Mouse (Mus musculus) MEL (cell line): Measurements from ENCODE around the gene Gm29797. TPM values are rescaled to one million over a fixed set of nuclear protein-coding genes. Genes with fewer than 3 reads are reported as not detected.

ENCODE experiments used
- DNase-seq: peaks from one replicate; pipeline ENCODE4 v3.0.0; 2011; ENCODE audit warnings: low read depth, low spot score
- H3K27ac ChIP-seq: 2 replicates; pipeline ENCODE4 v1.5.1; 2012; ENCODE audit warnings: low read depth, mild to moderate bottlenecking, control low read depth, low read length, moderate library complexity; ENCODE audit not compliant: control insufficient read depth
- H3K27me3 ChIP-seq, 2 experiments: fragments of 150-350 bp in 1 of 2; sonication (generic) in 1 of 2; 2 replicates each; pipeline ENCODE4 v1.6.1; 2012; ENCODE audit warnings: low read length in 2 of 2, mild to moderate bottlenecking in 2 of 2, improper control_type of control experiment in 1 of 2, moderate library complexity in 1 of 2; ENCODE audit not compliant: insufficient read depth in 2 of 2, control insufficient read depth in 1 of 2
- H3K36me3 ChIP-seq, 2 experiments: 2 replicates each; pipeline ENCODE4 v1.6.1; 2012 to 2014; ENCODE audit warnings: low read length in 2 of 2, improper control_type of control experiment in 1 of 2, inconsistent platforms in 1 of 2, mild to moderate bottlenecking in 1 of 2; ENCODE audit not compliant: insufficient read depth in 2 of 2, control insufficient read depth in 1 of 2
- H3K4me1 ChIP-seq, 2 experiments: fragments of 150-350 bp in 1 of 2; sonication (generic) in 1 of 2; 2 replicates each; pipeline ENCODE4 v1.6.1; 2012; ENCODE audit warnings: low read length in 2 of 2, improper control_type of control experiment in 1 of 2, mild to moderate bottlenecking in 1 of 2; ENCODE audit not compliant: insufficient read depth in 2 of 2, control insufficient read depth in 1 of 2
- H3K4me3 ChIP-seq, 2 experiments: fragments of 150-350 bp in 1 of 2; sonication (generic) in 1 of 2; 2 replicates each; pipeline ENCODE4 v1.5.1; 2012; ENCODE audit warnings: low read depth in 2 of 2, low read length in 2 of 2, mild to moderate bottlenecking in 2 of 2, moderate library complexity in 2 of 2, control low read depth in 1 of 2, improper control_type of control experiment in 1 of 2; ENCODE audit not compliant: control insufficient read depth in 1 of 2, insufficient read depth in 1 of 2
- H3K79me2 ChIP-seq: 2 replicates; pipeline ENCODE4 v1.6.1; 2012; ENCODE audit warnings: mild to moderate bottlenecking, low read length, moderate library complexity; ENCODE audit not compliant: control insufficient read depth, poor library complexity, insufficient read depth
- H3K9ac ChIP-seq: 2 replicates; pipeline ENCODE4 v1.6.1; 2012; ENCODE audit warnings: low read depth, mild to moderate bottlenecking, control low read depth, low read length, moderate library complexity; ENCODE audit not compliant: control insufficient read depth, poor library complexity, severe bottlenecking
- H3K9me3 ChIP-seq: fragments of 150-350 bp; sonication (generic); replicated peaks from 2 replicates; pipeline ENCODE4 v1.6.1; 2012; ENCODE audit warnings: mild to moderate bottlenecking, low read length, improper control_type of control experiment, moderate library complexity; ENCODE audit not compliant: insufficient read depth
- BHLHE40 ChIP-seq: IDR thresholded peaks from 2 replicates; pipeline ENCODE4 v1.6.1; 2012; ENCODE audit warnings: low read depth, mild to moderate bottlenecking, inconsistent platforms, low read length, improper control_type of control experiment, borderline replicate concordance
- CHD1 ChIP-seq: IDR thresholded peaks from 2 replicates; pipeline ENCODE4 v1.6.1; 2012; ENCODE audit warnings: low read depth, mild to moderate bottlenecking, inconsistent platforms, low read length, improper control_type of control experiment
- CTCF ChIP-seq, 3 experiments: IDR thresholded peaks in 2 of 3; conservative IDR thresholded peaks in 1 of 3; 2 replicates each; pipeline ENCODE4 v1.5.1; 2011 to 2012; ENCODE audit warnings: low read length in 3 of 3, low read depth in 2 of 3, mild to moderate bottlenecking in 2 of 3, improper control_type of control experiment in 1 of 3, inconsistent platforms in 1 of 3, mixed read lengths in 1 of 3, moderate library complexity in 1 of 3; ENCODE audit not compliant: control insufficient read depth in 1 of 3, insufficient read depth in 1 of 3, poor library complexity in 1 of 3, severe bottlenecking in 1 of 3
- ELF1 ChIP-seq: IDR thresholded peaks from 2 replicates; pipeline ENCODE4 v1.6.1; 2014; ENCODE audit warnings: low read depth, mild to moderate bottlenecking, inconsistent platforms, low read length, improper control_type of control experiment, moderate library complexity
- EP300 ChIP-seq, 2 experiments: IDR thresholded peaks; 2 replicates each; pipeline ENCODE4 v1.6.1; 2011; ENCODE audit warnings: improper control_type of control experiment in 2 of 2, low read length in 2 of 2, low read depth in 1 of 2, mild to moderate bottlenecking in 1 of 2
- ETS1 ChIP-seq: IDR thresholded peaks from 2 replicates; pipeline ENCODE4 v1.6.1; 2012; ENCODE audit warnings: low read depth, mild to moderate bottlenecking, inconsistent platforms, low read length, improper control_type of control experiment, moderate library complexity
- GATA1 ChIP-seq: IDR thresholded peaks from 2 replicates; pipeline ENCODE4 v1.6.1; 2011; ENCODE audit warnings: low read depth, low read length, improper control_type of control experiment
- HCFC1 ChIP-seq: IDR thresholded peaks from 2 replicates; pipeline ENCODE4 v1.6.1; 2012; ENCODE audit warnings: low read depth, mild to moderate bottlenecking, inconsistent platforms, low read length, improper control_type of control experiment, moderate library complexity
- JUND ChIP-seq: IDR thresholded peaks from 2 replicates; pipeline ENCODE4 v1.6.1; 2011; ENCODE audit warnings: low read depth, mild to moderate bottlenecking, improper control_type of control experiment, low read length
- KAT2A ChIP-seq: conservative IDR thresholded peaks from 2 replicates; pipeline ENCODE4 v1.6.1; 2012; ENCODE audit warnings: low read depth, low read length, improper control_type of control experiment, inconsistent platforms
- MAFK ChIP-seq: IDR thresholded peaks from 2 replicates; pipeline ENCODE4 v1.6.1; 2011; ENCODE audit warnings: low read depth, mild to moderate bottlenecking, low read length, improper control_type of control experiment, borderline replicate concordance
- MAX ChIP-seq: IDR thresholded peaks from 2 replicates; pipeline ENCODE4 v1.6.1; 2011; ENCODE audit warnings: low read length, improper control_type of control experiment
- MEF2A ChIP-seq: IDR thresholded peaks from 2 replicates; pipeline ENCODE4 v1.6.1; 2014; ENCODE audit warnings: low read depth, mild to moderate bottlenecking, inconsistent platforms, low read length, improper control_type of control experiment; ENCODE audit not compliant: poor library complexity, insufficient replicate concordance, severe bottlenecking; ENCODE audit errors: extremely low read depth
- MXI1 ChIP-seq: IDR thresholded peaks from 2 replicates; pipeline ENCODE4 v1.6.1; 2011; ENCODE audit warnings: mild to moderate bottlenecking, low read depth, low read length, improper control_type of control experiment
- MYB ChIP-seq: IDR thresholded peaks from 2 replicates; pipeline ENCODE4 v1.6.1; 2011; ENCODE audit warnings: mild to moderate bottlenecking, low read depth, low read length, improper control_type of control experiment
- MYC ChIP-seq: IDR thresholded peaks from 2 replicates; pipeline ENCODE4 v1.6.1; 2011; ENCODE audit warnings: low read depth, mild to moderate bottlenecking, low read length, improper control_type of control experiment, moderate library complexity
- NELFE ChIP-seq: IDR thresholded peaks from 2 replicates; pipeline ENCODE4 v1.6.1; 2011; ENCODE audit warnings: low read depth, low read length, improper control_type of control experiment
- NRF1 ChIP-seq: IDR thresholded peaks from 2 replicates; pipeline ENCODE4 v1.6.1; 2014; ENCODE audit warnings: low read depth, mild to moderate bottlenecking, inconsistent platforms, low read length, improper control_type of control experiment, moderate library complexity; ENCODE audit not compliant: poor library complexity, insufficient read depth, severe bottlenecking
- POLR2A ChIP-seq, 2 experiments: IDR thresholded peaks; 2 replicates each; pipeline ENCODE4 v1.6.1; 2011 to 2012; ENCODE audit warnings: low read length in 2 of 2, mild to moderate bottlenecking in 2 of 2, control low read depth in 1 of 2, improper control_type of control experiment in 1 of 2, low read depth in 1 of 2, moderate library complexity in 1 of 2; ENCODE audit not compliant: control insufficient read depth in 1 of 2, insufficient read depth in 1 of 2, poor library complexity in 1 of 2
- SIN3A ChIP-seq: IDR thresholded peaks from 2 replicates; pipeline ENCODE4 v1.6.1; 2012; ENCODE audit warnings: low read length, improper control_type of control experiment, inconsistent platforms
- SMC3 ChIP-seq: IDR thresholded peaks from 2 replicates; pipeline ENCODE4 v1.6.1; 2011; ENCODE audit warnings: low read depth, low read length, improper control_type of control experiment
- TBP ChIP-seq: IDR thresholded peaks from 2 replicates; pipeline ENCODE4 v1.8.0; 2011; ENCODE audit warnings: low read depth, low read length, improper control_type of control experiment
- TCF12 ChIP-seq: IDR thresholded peaks from 2 replicates; pipeline ENCODE4 v1.6.1; 2014; ENCODE audit warnings: low read depth, mild to moderate bottlenecking, inconsistent platforms, low read length, improper control_type of control experiment, moderate library complexity
- USF1 ChIP-seq: IDR thresholded peaks from 2 replicates; pipeline ENCODE4 v1.6.1; 2014; ENCODE audit warnings: low read depth, mild to moderate bottlenecking, inconsistent platforms, low read length, improper control_type of control experiment, moderate library complexity
- USF2 ChIP-seq, 2 experiments: IDR thresholded peaks; 2 replicates each; pipeline ENCODE4 v1.6.1; 2011 to 2012; ENCODE audit warnings: improper control_type of control experiment in 2 of 2, low read length in 2 of 2, borderline replicate concordance in 1 of 2, inconsistent platforms in 1 of 2, low read depth in 1 of 2, mild to moderate bottlenecking in 1 of 2; ENCODE audit not compliant: insufficient read depth in 1 of 2
- ZC3H11A ChIP-seq: IDR thresholded peaks from 2 replicates; pipeline ENCODE4 v1.6.1; 2012; ENCODE audit warnings: low read depth, mild to moderate bottlenecking, inconsistent platforms, low read length, improper control_type of control experiment
- ZKSCAN1 ChIP-seq: IDR thresholded peaks from 2 replicates; pipeline ENCODE4 v1.6.1; 2012; ENCODE audit warnings: low read depth, mild to moderate bottlenecking, inconsistent platforms, low read length, improper control_type of control experiment, moderate library complexity
- ZMIZ1 ChIP-seq: IDR thresholded peaks from 2 replicates; pipeline ENCODE4 v1.6.1; 2012; ENCODE audit warnings: low read depth, mild to moderate bottlenecking, inconsistent platforms, low read length, improper control_type of control experiment, moderate library complexity
- ZNF384 ChIP-seq: IDR thresholded peaks from 2 replicates; pipeline ENCODE4 v1.6.1; 2012; ENCODE audit warnings: low read depth, mild to moderate bottlenecking, inconsistent platforms, low read length, improper control_type of control experiment
- polyA plus RNA-seq, 2 experiments: library from polyadenylated mRNA; stranded (reverse) in 1 of 2; unstranded in 1 of 2; fragments of >175 nt in 1 of 2; fragments of >200 nt in 1 of 2; gene quantifications; 2 replicates each; pipeline versions ENCODE4 v1.2.1 to v1.2.4; 2012; ENCODE audit warnings: low replicate concordance in 2 of 2, low read depth in 1 of 2; ENCODE audit not compliant: insufficient read length in 2 of 2, insufficient read depth in 1 of 2, missing spikeins in 1 of 2
- total RNA-seq: library from RNA; depleted of rRNA; stranded (reverse); fragments of 300-350 nt; gene quantifications from 2 replicates; pipeline ENCODE4 v1.2.3, GENCODE M21; 2012

Gene Gm29797
- total and polyA plus RNA-seq, 3 experiments = not detected

DNA sequence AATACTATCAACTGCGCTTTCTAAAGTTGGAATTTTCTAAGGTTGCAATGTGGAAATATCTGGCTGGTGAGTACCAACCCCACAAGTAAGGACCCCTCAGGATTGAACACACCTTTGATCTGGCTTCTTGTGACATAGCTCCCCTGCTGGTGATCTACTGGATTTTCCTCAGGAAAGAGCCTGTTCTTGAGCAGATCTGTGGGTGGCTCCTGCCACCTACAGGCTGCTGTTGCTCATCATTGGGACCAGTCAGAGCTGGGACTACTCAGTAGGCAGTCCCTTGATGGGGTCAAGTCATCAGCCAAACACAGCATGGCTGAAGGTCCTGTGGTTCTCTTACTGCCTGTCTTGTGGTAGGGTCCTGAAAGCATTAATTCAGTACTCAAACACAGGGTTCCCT lies 21.9 kb downstream of the Gm29797 start (continued):
- TF ChIP-seq ZC3H11A = peak; percentile 62
- TF ChIP-seq KAT2A = no peak
- TF ChIP-seq MEF2A = no peak
- TF ChIP-seq, all 39 proteins: peak for 10

DNA sequence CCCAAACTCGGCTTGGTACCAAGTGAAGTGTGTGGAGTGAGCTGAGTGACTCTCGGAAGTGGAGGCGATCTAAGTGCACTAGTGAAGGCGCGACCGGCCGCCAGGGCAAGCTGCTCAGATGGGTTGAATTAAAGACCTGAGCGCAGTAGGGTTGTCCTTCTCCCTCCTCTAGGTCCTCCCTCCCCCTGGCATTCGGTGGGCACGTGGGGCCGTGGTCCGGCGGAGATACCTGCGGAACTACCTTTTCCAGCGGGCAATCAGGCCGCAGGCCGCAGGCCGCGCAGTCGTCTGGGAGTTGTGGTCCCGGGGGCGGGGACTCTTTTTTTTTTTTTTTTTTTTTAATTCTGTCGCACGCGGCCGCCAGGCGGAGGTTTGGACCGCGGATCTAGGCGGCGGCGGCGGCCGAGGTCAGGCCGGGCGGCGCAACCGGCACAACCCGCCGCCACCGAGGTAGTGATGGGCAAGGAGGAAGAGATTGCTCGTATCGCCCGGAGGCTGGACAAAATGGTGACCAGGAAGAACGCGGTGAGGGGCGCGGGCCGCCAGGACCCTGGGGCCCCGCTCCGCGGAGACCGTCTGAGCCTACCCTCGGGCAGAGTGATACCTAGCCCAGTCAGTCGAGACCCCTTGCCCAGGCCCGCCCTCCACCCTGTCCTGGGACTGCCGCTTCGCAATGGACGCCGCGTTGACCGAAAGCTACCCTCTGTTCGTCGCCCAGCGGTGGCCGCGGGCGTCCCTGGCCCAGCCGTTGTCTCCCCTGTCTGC lies 23.3 kb downstream of the Gm29797 start, which contains the start of gene Tcea2:
TSS of gene Tcea2 (plus strand) at position 360 of the 765 bp plus-strand sequence.
- Histone ChIP-seq H3K27me3 (no peaks in the 10 kb centered on the region), H3K9me3 (no peaks in the 10 kb centered on the region), H3K36me3 (peaks cover 0 to 19% of the 10 kb centered on the region in 2 experiments; a peak in 2 of 4 replicates), H3K9ac (peak within 1 kb of the TSS; percentile 85), H3K27ac (peak within 1 kb of the TSS; percentile 55), H3K4me3 (peak within 1 kb of the TSS; percentile 60 to 72)
- DNase-seq = peak; percentile 83
- TF ChIP-seq USF2 (IDR thresholded peaks at IDR 0.05; ENCODE audit: borderline replicate concordance in 1 of 2, insufficient read depth in 1 of 2, low read depth in 1 of 2, low read length in 2 of 2) = no peak
- no peak for TF ChIP-seq CHD1
- TF ChIP-seq TBP = no peak; the same call in 1 of the 2 replicates
- no peak for TF ChIP-seq MEF2A
- peak; percentile 28; the same call in 1 of the 2 replicates for TF ChIP-seq SMC3
- peak; percentile 51; the same call in 1 of the 2 replicates for TF ChIP-seq ELF1
- no peak for TF ChIP-seq MYB
- peak; percentile 87 for TF ChIP-seq MAX
- TF ChIP-seq HCFC1 = peak; percentile 95
- peak; percentile 80 for TF ChIP-seq NELFE
- TF ChIP-seq MXI1 = peak; percentile 93
- TF ChIP-seq ZNF384 = peak; percentile 99
- no peak for TF ChIP-seq JUND
- peak; percentile 63; the same call in 1 of the 2 replicates for TF ChIP-seq ETS1
- TF ChIP-seq USF1 = peak; percentile 79
- TF ChIP-seq MYC = peak; percentile 90
- TF ChIP-seq CTCF (IDR thresholded peaks at IDR 0.05 in 2 of 3, conservative IDR thresholded peaks at IDR 0.05 in 1 of 3; ENCODE audit: control insufficient read depth in 1 of 3, insufficient read depth in 1 of 3, low read depth in 2 of 3, low read length in 3 of 3, poor library complexity in 1 of 3, severe bottlenecking in 1 of 3) = peak in 2 of 3 experiments; percentile 15 to 32; a peak in 4 of 6 replicates
- peak; percentile 92 for TF ChIP-seq SIN3A
- TF ChIP-seq MAFK = no peak
- TF ChIP-seq ZKSCAN1 = peak; percentile 80; the same call in 1 of the 2 replicates
- no peak for TF ChIP-seq EP300 (IDR thresholded peaks at IDR 0.05; ENCODE audit: low read depth in 1 of 2, low read length in 2 of 2)
- 0 out of 2 replicates have a peak, but pooled peaks have one; percentile 39 for TF ChIP-seq BHLHE40
- peak; percentile 71 for TF ChIP-seq TCF12
- no peak for TF ChIP-seq GATA1
- TF ChIP-seq KAT2A = peak; percentile 75; the same call in 1 of the 2 replicates
- peak; percentile 41; the same call in 1 of the 2 replicates for TF ChIP-seq NRF1
- TF ChIP-seq POLR2A (IDR thresholded peaks at IDR 0.05; ENCODE audit: control insufficient read depth in 1 of 2, insufficient read depth in 1 of 2, low read depth in 1 of 2, low read length in 2 of 2, poor library complexity in 1 of 2) = peak; percentile 69 to 70; a peak in 3 of 4 replicates
- TF ChIP-seq ZMIZ1 = peak; percentile 61; the same call in 1 of the 2 replicates
- TF ChIP-seq, all 39 proteins: peak for 19
- Histone ChIP-seq H3K79me2 (peaks cover 6% of the 10 kb centered on the region; the same call in 1 of the 2 replicates), H3K4me1 (peaks cover 3 to 32% of the 10 kb centered on the region in 2 experiments)
